Mouse (Mus musculus) stomach, postnatal 0 days (tissue): ENCODE data around the gene Psd. TPM values are rescaled to one million over a fixed set of nuclear protein-coding genes. Genes with fewer than 3 reads are reported as not detected.

Source experiments
- ATAC-seq: fragments of 200-750 bp; cut with Nextera tagmentation; 2 replicates; pipeline ENCODE4 v1.8.0; 2017; ENCODE audit not compliant: low FRiP score, low TSS enrichment
- DNase-seq: peaks from one replicate; pipeline ENCODE4 v3.0.0-alpha.2; 2016; ENCODE audit warnings: low spot score
- H3K27ac ChIP-seq: fragments of 300-500 bp; sonication (generic); replicated peaks from 2 replicates; pipeline ENCODE4 v1.5.1; 2014; ENCODE audit warnings: mild to moderate bottlenecking, control low read depth
- H3K27me3 ChIP-seq: fragments of 300-500 bp; sonication (generic); 2 replicates; pipeline ENCODE4 v1.6.1; 2014; ENCODE audit warnings: low read length; ENCODE audit not compliant: control insufficient read depth, insufficient read depth
- H3K36me3 ChIP-seq: fragments of 300-500 bp; sonication (generic); 2 replicates; pipeline ENCODE4 v1.6.1; 2014; ENCODE audit warnings: low read length, mixed read lengths; ENCODE audit not compliant: control insufficient read depth, insufficient read depth
- H3K4me1 ChIP-seq: fragments of 300-500 bp; sonication (generic); replicated peaks from 2 replicates; pipeline ENCODE4 v1.6.1; 2014; ENCODE audit warnings: antibody characterized with exemption; ENCODE audit not compliant: control insufficient read depth, insufficient read depth
- H3K4me2 ChIP-seq: fragments of 300-500 bp; sonication (generic); replicated peaks from 2 replicates; pipeline ENCODE4 v1.6.1; 2014; ENCODE audit warnings: low read depth, mild to moderate bottlenecking, control low read depth, moderate library complexity
- H3K4me3 ChIP-seq: fragments of 300-500 bp; sonication (generic); 2 replicates; pipeline ENCODE4 v1.5.1; 2014; ENCODE audit warnings: low read depth, low read length, control low read depth
- H3K9ac ChIP-seq: fragments of 300-500 bp; sonication (generic); 2 replicates; pipeline ENCODE4 v1.6.1; 2014; ENCODE audit warnings: mild to moderate bottlenecking, low read length, control low read depth, mixed read lengths
- H3K9me3 ChIP-seq: fragments of 300-500 bp; sonication (generic); 2 replicates; pipeline ENCODE4 v1.6.1; 2016; ENCODE audit warnings: low read length; ENCODE audit not compliant: control insufficient read depth
- CTCF ChIP-seq: IDR thresholded peaks from 2 replicates; pipeline ENCODE4 v1.5.1; 2016; ENCODE audit warnings: antibody characterized with exemption, low read depth, mild to moderate bottlenecking, moderate library complexity
- EP300 ChIP-seq: optimal IDR thresholded peaks from 2 replicates; pipeline ENCODE3; 2016; ENCODE audit warnings: antibody characterized with exemption
- WGBS: fragments of 180-500 bp; shearing (Covaris S2); extraction: QIAGEN DNeasy Blood & Tissue Kit; methylation state at CpG from one replicate; pipeline ENCODE4 v1.1.7; 2014; 5-methylcytosine and 5-hydroxymethylcytosine counted together
- polyA plus RNA-seq: library from polyadenylated mRNA; unstranded; fragments of >200 nt; fragmentation: Nextera tagmentation; extraction: Ambion mirVana; gene quantifications from 2 replicates; pipeline ENCODE4 v1.2.1, GENCODE M21; 2015

Gene Psd
- polyA plus RNA-seq, 1 experiment from 2014 or later, result 44.9 TPM

DNA sequence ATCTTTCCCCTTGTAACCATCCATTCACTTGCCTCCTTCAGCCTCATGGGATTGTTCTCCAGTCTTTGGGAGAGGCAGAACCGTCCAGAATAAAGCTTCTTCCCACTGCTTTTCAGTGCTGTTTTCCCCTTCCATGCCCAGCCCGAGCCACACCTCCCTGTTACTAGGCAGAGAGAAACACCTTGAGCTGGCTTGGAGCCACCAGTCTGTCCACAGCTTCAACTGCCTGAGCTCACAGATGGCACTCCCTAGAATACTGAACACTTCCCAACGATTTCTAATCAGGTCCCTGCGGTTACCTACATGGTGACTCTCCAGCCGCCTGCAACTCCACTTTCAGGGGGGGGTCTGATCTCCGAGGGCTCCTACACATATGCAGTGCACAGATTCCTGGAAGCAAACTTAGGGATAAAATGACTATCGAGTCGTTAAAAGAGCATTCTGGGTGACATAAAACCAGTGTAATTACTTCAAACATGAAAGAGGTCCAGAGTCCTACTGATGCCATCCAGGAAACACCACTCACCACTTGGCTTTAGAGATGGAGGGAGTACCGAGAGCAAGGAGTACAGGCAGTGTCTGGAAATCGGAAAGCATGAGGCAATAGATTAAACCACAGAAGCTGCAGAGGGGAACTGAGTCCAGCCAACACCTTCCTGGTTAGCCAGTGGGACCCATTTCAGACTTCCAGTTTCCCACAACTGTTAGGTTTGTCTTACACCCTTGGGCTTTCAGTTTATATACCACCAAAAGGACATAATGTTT is 23.4 kb upstream of the Psd start, which contains the start of gene 2310034G01Rik:
TSS of gene 2310034G01Rik (minus strand) at position 135 of the 765 bp plus-strand sequence.
- H3K36me3 ChIP-seq, result no peaks in the 10 kb centered on the region
- DNase-seq (peak; percentile 86), ATAC-seq (peak; percentile 78)
- H3K27ac ChIP-seq, result peak within 1 kb of the TSS; percentile 84
- no peaks in the 10 kb centered on the region for H3K27me3 ChIP-seq
- peak within 1 kb of the TSS; percentile 78 for H3K9ac ChIP-seq
- H3K4me3 ChIP-seq, result peak within 1 kb of the TSS; percentile 63
- peaks cover 4% of the 10 kb centered on the region; the same call in 1 of the 2 replicates for H3K4me1 ChIP-seq
- WGBS, result 47% methylated on average over 10 of the region's 10 CpGs
- no peaks in the 10 kb centered on the region for H3K9me3 ChIP-seq
- peak within 1 kb of the TSS; percentile 96 for H3K4me2 ChIP-seq
- TF ChIP-seq EP300 (no peak), CTCF (no peak)

DNA sequence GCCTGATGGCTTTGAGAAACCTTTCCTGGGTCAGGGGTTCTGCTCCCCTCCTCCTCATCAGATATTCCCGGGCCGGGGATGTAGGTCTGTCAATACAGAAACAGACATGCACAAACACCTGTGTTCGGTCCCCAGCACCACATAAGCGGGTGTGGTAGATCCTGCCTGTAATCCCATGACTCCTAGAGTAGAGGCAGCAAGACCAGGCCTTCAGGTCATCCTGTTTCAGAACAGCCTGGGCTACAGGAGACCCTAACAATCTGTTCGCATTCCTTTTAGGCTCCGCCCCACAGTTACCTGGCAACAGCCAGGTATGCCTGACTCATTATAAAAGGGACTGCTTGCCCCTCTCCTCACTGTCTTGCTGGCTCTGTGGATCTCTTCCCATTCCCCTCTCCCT is 22.6 kb upstream of the Psd start:
- Histone ChIP-seq H3K36me3 (no peaks in the 10 kb centered on the region), H3K9me3 (no peaks in the 10 kb centered on the region), H3K27ac (0 out of 2 replicates have a peak overlapping the region, but pooled peaks have one; percentile 49), H3K9ac (peak overlapping the region; percentile 78), H3K4me2 (peak overlapping the region; percentile 96), H3K4me3 (peak overlapping the region; percentile 63), H3K27me3 (no peaks in the 10 kb centered on the region), H3K4me1 (peaks cover 4% of the 10 kb centered on the region; the same call in 1 of the 2 replicates)
- TF ChIP-seq CTCF (no peak), EP300 (no peak)
- no peak for DNase-seq
- 27% methylated on average over 6 of the region's 6 CpGs for WGBS
- no peak for ATAC-seq

DNA sequence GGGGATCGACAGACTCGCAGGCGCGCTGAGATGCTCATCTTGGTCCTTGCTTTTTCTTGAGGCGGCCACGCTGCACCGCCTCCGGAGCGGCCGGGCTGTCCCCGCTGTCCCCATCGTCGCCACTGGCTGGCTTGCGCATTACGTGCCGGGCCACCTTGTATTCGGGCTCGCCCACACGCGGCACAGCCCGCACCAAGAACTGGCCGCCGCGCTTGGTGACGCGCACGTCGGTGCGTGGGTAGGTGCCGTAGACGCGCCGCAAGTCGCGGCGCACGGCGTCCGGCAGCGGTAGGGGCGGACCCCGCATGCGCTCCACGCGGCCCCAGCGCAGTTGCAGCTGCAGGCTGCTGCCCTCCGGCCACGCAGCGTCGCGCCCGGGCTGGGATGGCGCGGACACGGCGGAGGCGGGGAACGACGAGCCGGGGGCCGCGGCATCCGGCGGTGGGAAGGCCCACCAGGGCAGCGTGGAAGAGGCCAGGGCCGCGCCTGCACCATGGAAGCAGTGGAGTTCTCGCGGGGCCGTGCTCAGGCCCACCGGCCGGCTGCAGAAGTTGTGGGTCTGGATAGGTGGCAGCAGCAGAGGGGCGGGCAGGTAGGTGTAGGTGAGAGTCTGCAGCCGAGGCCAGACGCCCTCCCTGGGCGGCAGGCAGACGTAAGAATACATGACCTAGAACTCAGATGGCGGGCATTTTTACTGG is 22.0 kb upstream of the Psd start:
- DNase-seq (peak; percentile 84), ATAC-seq (peak; percentile 84)
- peak overlapping the region; percentile 78 for H3K9ac ChIP-seq
- peaks cover 4% of the 10 kb centered on the region; the same call in 1 of the 2 replicates for H3K4me1 ChIP-seq
- peak overlapping the region; percentile 63 for H3K4me3 ChIP-seq
- H3K36me3 ChIP-seq, result no peaks in the 10 kb centered on the region
- H3K27me3 ChIP-seq, result no peaks in the 10 kb centered on the region
- no peak for TF ChIP-seq EP300
- TF ChIP-seq CTCF, result peak; percentile 1; the same call in 1 of the 2 replicates
- H3K27ac ChIP-seq, result peak overlapping the region; percentile 84
- H3K9me3 ChIP-seq, result no peaks in the 10 kb centered on the region
- WGBS, result 0% methylated on average over 74 of the region's 78 CpGs
- peak overlapping the region; percentile 96 for H3K4me2 ChIP-seq

- H3K36me3 ChIP-seq, result no peaks in the 10 kb centered on the region
- H3K9me3 ChIP-seq, result no peaks in the 10 kb centered on the region
- H3K27me3 ChIP-seq, result no peaks in the 10 kb centered on the region
- ATAC-seq (peak; percentile 47; the same call in 1 of the 2 replicates), DNase-seq (peak; percentile 56)
- TF ChIP-seq EP300, result no peak
- no peak for TF ChIP-seq CTCF
- H3K4me2 ChIP-seq, result peak overlapping the region; percentile 96
- peaks cover 4% of the 10 kb centered on the region; the same call in 1 of the 2 replicates for H3K4me1 ChIP-seq
- peak overlapping the region; percentile 63 for H3K4me3 ChIP-seq
- peak overlapping the region; percentile 78 for H3K9ac ChIP-seq
- WGBS, result 23% methylated on average over 14 of the region's 14 CpGs
- peak overlapping the region; percentile 84 for H3K27ac ChIP-seq
Observed at GRCm38 (mm10) chr19:46347936-46348668, 21.1 kb upstream of the Psd start.

DNA sequence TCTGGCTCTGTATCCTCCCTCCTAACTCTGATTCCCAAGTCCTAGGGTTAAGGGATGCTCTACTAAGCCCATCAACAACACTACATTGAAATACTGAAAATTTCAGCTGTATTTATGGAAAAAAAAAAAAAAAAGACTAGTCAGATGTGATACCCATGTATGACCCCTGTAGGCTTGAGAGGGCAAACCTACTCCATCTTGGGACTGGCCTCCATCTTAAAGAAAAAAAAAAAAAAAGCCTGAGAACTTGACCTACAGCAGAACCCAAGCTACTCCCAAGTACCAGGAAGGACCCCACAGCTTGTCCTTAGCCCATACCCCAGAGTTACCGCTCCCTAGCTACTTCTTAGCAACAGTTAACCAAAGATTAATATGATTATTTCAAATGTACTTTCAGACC is 20.2 kb upstream of the Psd start:
- TF ChIP-seq EP300, result no peak
- H3K4me2 ChIP-seq, result no peak overlapping the region
- WGBS, result 96% methylated on average over 1 of the region's 1 CpGs
- H3K27me3 ChIP-seq, result no peaks in the 10 kb centered on the region
- ATAC-seq (no peak), DNase-seq (no peak)
- H3K9me3 ChIP-seq, result no peaks in the 10 kb centered on the region
- H3K9ac ChIP-seq, result no peak overlapping the region
- H3K4me3 ChIP-seq, result no peak overlapping the region
- H3K27ac ChIP-seq, result no peak overlapping the region
- H3K36me3 ChIP-seq, result no peaks in the 10 kb centered on the region
- peaks cover 4% of the 10 kb centered on the region; the same call in 1 of the 2 replicates for H3K4me1 ChIP-seq
